Mouse (Mus musculus) hindbrain, embryonic 12.5 days (tissue): ENCODE data around the gene Acsl5. TPM values are rescaled to one million over a fixed set of nuclear protein-coding genes. Genes with fewer than 3 reads are reported as not detected.

Source experiments
- ATAC-seq: fragments of 200-750 bp; cut with Nextera tagmentation; 2 replicates; pipeline ENCODE4 v1.8.0; 2017; ENCODE audit warnings: moderate TSS enrichment; ENCODE audit not compliant: low FRiP score
- H3K27ac ChIP-seq: fragments of 300-500 bp; sonication (generic); 2 replicates; pipeline ENCODE4 v1.5.1; 2016; ENCODE audit warnings: mild to moderate bottlenecking
- H3K27me3 ChIP-seq: fragments of 300-500 bp; sonication (generic); 2 replicates; pipeline ENCODE4 v1.6.1; 2016; ENCODE audit warnings: mild to moderate bottlenecking
- H3K36me3 ChIP-seq: fragments of 300-500 bp; sonication (generic); 2 replicates; pipeline ENCODE4 v1.6.1; 2016; ENCODE audit warnings: mild to moderate bottlenecking
- H3K4me1 ChIP-seq: fragments of 300-500 bp; sonication (generic); 2 replicates; pipeline ENCODE4 v1.6.1; 2016
- H3K4me2 ChIP-seq: fragments of 300-500 bp; sonication (generic); replicated peaks from 2 replicates; pipeline ENCODE4 v1.6.1; 2016; ENCODE audit warnings: mild to moderate bottlenecking
- H3K4me3 ChIP-seq: fragments of 300-500 bp; sonication (generic); 2 replicates; pipeline ENCODE4 v1.5.1; 2016; ENCODE audit warnings: mild to moderate bottlenecking
- H3K9ac ChIP-seq: fragments of 300-500 bp; sonication (generic); 2 replicates; pipeline ENCODE4 v1.6.1; 2016; ENCODE audit warnings: mild to moderate bottlenecking, moderate library complexity
- H3K9me3 ChIP-seq: fragments of 300-500 bp; sonication (generic); replicated peaks from 2 replicates; pipeline ENCODE4 v1.6.1; 2016; ENCODE audit warnings: mild to moderate bottlenecking
- WGBS: fragments of 180-500 bp; shearing (Covaris S2); methylation state at CpG from one replicate; pipeline ENCODE4 v1.1.7; 2016; 5-methylcytosine and 5-hydroxymethylcytosine counted together
- polyA plus RNA-seq: library from polyadenylated mRNA; unstranded; fragments of >200 nt; fragmentation: Nextera tagmentation; extraction: Ambion mirVana; gene quantifications from 2 replicates; pipeline ENCODE4 v1.2.1, GENCODE M21; 2016

Acsl5 gene
- polyA plus RNA-seq, 1 experiment from 2014 or later, result 16.9 TPM

DNA sequence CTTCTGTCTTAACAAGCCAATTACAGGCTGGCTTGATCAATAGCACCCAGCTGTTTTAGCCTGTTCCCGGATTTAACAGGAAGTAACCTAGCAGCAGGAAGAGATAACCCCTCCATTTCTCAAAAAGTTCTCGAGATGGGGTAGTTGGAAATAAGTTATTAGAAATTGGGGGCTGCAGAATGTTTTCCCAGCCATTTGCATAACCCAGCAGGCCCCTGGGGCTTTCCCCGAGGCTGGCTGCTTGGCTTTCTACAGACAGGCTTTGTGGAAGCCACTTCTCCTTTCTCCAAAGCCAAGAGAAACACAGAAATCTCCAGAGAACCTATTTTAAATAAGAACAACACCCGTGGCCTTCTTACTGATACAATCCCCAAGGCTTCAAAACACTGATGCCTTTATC is 41.4 kb downstream of the Acsl5 start:
- 40% methylated on average over 4 of the region's 4 CpGs for WGBS

DNA sequence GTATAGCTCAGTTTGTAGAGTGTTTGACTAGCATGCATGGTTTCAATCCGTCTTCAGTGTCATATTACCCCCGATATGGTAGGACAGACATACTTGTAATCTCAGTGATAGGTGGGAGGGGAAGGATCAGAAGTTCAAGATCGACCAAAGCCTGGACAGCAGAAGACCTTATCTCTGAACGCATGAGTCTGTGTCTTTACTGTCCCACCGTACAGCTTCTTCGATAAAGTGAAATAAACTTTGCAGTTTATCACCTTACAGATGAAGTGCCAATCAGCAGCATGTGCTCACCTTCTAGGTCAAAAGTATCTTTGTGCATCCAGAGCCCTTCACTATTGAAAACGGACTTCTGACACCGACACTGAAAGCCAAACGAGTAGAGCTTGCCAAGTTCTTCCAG is 43.3 kb downstream of the Acsl5 start:
- WGBS, result 95% methylated on average over 9 of the region's 9 CpGs
- Histone ChIP-seq H3K4me1 (0 out of 2 replicates have a peak, but pooled peaks cover 5% of the 10 kb centered on the region), H3K4me3 (no peak overlapping the region), H3K27ac (no peak overlapping the region), H3K9ac (no peak overlapping the region), H3K36me3 (peaks cover 37% of the 10 kb centered on the region), H3K4me2 (no peak overlapping the region), H3K27me3 (no peaks in the 10 kb centered on the region), H3K9me3 (no peaks in the 10 kb centered on the region)
- no peak for ATAC-seq

More for the DNA sequence above, 41.4 kb downstream of the Acsl5 start:
- peaks cover 25% of the 10 kb centered on the region for H3K36me3 ChIP-seq
- H3K9ac ChIP-seq, result no peak overlapping the region
- H3K4me3 ChIP-seq, result no peak overlapping the region
- 0 out of 2 replicates have a peak, but pooled peaks cover 5% of the 10 kb centered on the region for H3K4me1 ChIP-seq
- no peaks in the 10 kb centered on the region for H3K9me3 ChIP-seq
- no peak overlapping the region for H3K4me2 ChIP-seq
- H3K27ac ChIP-seq, result no peak overlapping the region
- no peak for ATAC-seq
- H3K27me3 ChIP-seq, result no peaks in the 10 kb centered on the region

DNA sequence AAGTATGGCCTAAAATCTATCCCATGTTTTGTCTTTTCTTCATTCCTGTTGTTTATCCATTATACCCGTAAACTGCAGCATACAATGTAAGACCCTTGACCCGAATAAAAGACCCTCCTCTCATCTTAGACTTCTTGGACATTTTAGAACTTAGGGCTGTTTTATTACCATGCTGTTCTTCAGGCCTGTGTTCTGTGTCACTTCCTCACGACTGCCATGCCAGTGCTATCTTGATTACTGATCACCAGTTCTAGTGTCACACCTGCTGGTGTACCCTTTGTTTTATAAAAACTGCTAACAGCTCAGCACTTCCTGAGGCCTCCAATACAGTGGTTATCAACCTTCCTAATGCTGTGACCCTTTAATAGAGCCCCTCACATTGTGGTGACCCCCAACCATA is 43.8 kb downstream of the Acsl5 start:
- Histone ChIP-seq H3K36me3 (peaks cover 39% of the 10 kb centered on the region), H3K9ac (no peak overlapping the region), H3K27ac (no peak overlapping the region), H3K4me3 (no peak overlapping the region), H3K9me3 (no peaks in the 10 kb centered on the region), H3K4me1 (0 out of 2 replicates have a peak, but pooled peaks cover 5% of the 10 kb centered on the region), H3K4me2 (no peak overlapping the region), H3K27me3 (no peaks in the 10 kb centered on the region)
- no peak for ATAC-seq
- WGBS, result 93% methylated on average over 3 of the region's 3 CpGs

DNA sequence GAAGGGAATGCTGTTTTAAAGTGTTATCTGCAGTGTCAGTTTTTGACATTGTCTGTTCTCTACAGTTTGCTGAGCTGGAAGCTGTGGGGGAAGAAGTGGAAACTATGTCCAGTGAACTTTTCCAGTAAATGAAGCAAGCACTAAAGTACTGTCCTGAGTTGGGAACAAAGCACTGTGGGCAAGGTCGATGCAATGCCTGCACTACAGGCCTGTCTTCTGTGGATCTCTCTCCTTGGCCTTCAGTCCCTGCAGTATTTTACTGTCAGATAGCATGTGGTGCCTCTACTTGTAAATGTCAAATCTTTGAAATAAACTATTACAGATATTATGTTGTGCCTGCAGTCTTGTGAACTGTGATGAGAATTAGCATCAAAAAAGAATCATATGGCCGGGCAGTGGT is 44.6 kb downstream of the Acsl5 start:
- H3K4me3 ChIP-seq, result no peak overlapping the region
- 95% methylated on average over 2 of the region's 2 CpGs for WGBS

DNA sequence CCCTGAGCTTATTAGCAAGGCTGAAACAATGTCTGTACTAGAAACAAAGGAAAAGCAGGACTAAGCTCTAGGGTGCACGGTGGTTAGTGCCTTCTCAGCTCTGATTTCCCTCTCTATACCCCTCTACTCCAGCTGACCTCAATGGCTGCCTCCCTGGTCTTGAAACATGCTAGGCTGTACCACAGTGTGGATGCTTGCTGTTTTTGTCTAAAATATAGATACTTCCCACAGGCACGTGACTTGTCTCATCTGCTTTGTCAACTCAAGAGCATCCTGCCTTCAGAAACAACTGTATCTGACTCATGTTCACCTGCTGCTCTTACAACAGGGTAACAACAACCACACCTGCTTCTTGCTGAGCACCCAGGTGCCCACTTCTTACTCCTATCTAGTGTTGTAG is 45.8 kb downstream of the Acsl5 start:
- no peak for ATAC-seq
- H3K27me3 ChIP-seq, result no peaks in the 10 kb centered on the region
- no peak overlapping the region for H3K4me3 ChIP-seq
- no peak overlapping the region for H3K27ac ChIP-seq
- H3K4me1 ChIP-seq, result 0 out of 2 replicates have a peak, but pooled peaks cover 5% of the 10 kb centered on the region
- no peak overlapping the region for H3K4me2 ChIP-seq
- H3K36me3 ChIP-seq, result peaks cover 53% of the 10 kb centered on the region
- no peaks in the 10 kb centered on the region for H3K9me3 ChIP-seq
- H3K9ac ChIP-seq, result no peak overlapping the region
- 92% methylated on average over 2 of the region's 2 CpGs for WGBS

More for the DNA sequence above, 44.6 kb downstream of the Acsl5 start:
- H3K27me3 ChIP-seq, result no peaks in the 10 kb centered on the region
- no peak for ATAC-seq
- H3K4me2 ChIP-seq, result no peak overlapping the region
- peaks cover 45% of the 10 kb centered on the region for H3K36me3 ChIP-seq
- H3K4me1 ChIP-seq, result 0 out of 2 replicates have a peak, but pooled peaks cover 5% of the 10 kb centered on the region
- H3K9me3 ChIP-seq, result no peaks in the 10 kb centered on the region
- no peak overlapping the region for H3K27ac ChIP-seq
- H3K9ac ChIP-seq, result no peak overlapping the region

DNA sequence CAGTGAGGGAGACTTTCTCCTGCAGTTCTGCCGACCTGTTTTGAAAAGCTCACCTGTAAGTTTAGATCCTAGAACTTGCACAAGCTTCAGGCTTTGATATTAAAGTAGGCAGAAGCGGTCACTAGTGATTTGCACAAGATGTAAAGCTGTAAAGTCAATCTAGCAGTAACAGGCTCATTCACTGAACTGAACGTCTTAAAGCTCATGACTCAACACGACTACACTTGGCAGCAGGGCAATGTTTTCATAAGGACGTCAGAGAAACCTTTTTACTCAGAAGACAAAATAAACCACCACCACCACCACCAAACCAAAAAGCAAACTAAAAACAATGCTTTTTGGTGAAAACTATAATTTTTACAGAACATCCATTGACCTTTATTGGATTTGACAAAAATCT is 46.2 kb downstream of the Acsl5 start:
- 89% methylated on average over 5 of the region's 5 CpGs for WGBS
- ATAC-seq, result no peak

DNA sequence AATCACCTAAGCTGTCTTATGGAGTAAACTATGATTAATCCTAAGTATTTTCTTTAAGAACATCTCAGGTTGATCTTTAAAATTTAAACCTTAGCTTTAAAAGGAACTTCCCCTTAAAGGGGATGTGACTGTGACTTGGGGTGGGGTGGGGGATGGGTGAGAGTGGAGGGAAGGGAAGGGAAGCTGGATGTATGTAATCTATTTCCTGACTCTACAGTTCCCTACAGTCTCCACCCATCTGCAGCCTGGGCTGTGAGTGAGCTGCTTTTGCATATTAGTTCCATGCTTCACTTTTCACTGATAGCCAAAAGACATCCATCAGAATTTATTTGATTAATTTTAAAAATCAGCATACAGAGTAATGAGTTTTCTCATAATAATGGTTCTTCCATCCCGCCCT is 47.6 kb downstream of the Acsl5 start:
- no peak overlapping the region for H3K9ac ChIP-seq
- H3K27ac ChIP-seq, result no peak overlapping the region
- no peaks in the 10 kb centered on the region for H3K4me1 ChIP-seq
- H3K9me3 ChIP-seq, result no peaks in the 10 kb centered on the region
- H3K4me3 ChIP-seq, result no peak overlapping the region
- 97% methylated on average over 1 of the region's 1 CpGs for WGBS
- no peak for ATAC-seq
- H3K27me3 ChIP-seq, result no peaks in the 10 kb centered on the region
- H3K36me3 ChIP-seq, result peaks cover 68% of the 10 kb centered on the region
- H3K4me2 ChIP-seq, result no peak overlapping the region

More for the DNA sequence above, 46.2 kb downstream of the Acsl5 start:
- Histone ChIP-seq H3K4me1 (0 out of 2 replicates have a peak, but pooled peaks cover 4% of the 10 kb centered on the region), H3K27me3 (no peaks in the 10 kb centered on the region), H3K9me3 (no peaks in the 10 kb centered on the region), H3K36me3 (peaks cover 58% of the 10 kb centered on the region), H3K4me2 (no peak overlapping the region), H3K27ac (no peak overlapping the region), H3K4me3 (no peak overlapping the region), H3K9ac (no peak overlapping the region)

DNA sequence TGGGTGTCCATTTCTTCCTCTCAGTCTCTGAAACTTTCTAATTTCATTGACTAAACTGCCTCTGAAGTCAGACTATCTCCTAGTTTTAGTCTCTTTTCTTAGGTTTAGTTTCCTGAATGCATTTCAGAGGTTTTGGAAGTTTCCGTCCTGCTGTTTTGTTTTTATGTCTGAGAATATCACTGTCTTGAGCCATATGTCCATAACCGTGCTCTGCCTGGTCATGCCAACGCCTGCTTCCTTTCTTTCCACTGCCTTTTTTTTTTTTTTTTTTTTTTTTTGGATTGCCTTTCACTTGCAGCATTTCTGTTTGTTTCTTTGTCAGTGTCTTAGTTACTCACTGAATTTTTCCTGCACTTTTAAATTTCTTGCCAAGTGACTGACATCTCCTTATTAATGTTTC is 48.8 kb downstream of the Acsl5 start:
- Histone ChIP-seq H3K27ac (no peak overlapping the region), H3K27me3 (no peaks in the 10 kb centered on the region), H3K4me1 (no peaks in the 10 kb centered on the region), H3K4me2 (no peak overlapping the region), H3K4me3 (no peak overlapping the region), H3K36me3 (peaks cover 63% of the 10 kb centered on the region), H3K9ac (no peak overlapping the region), H3K9me3 (no peaks in the 10 kb centered on the region)
- WGBS, result 89% methylated on average over 3 of the region's 3 CpGs
- ATAC-seq, result no peak

DNA sequence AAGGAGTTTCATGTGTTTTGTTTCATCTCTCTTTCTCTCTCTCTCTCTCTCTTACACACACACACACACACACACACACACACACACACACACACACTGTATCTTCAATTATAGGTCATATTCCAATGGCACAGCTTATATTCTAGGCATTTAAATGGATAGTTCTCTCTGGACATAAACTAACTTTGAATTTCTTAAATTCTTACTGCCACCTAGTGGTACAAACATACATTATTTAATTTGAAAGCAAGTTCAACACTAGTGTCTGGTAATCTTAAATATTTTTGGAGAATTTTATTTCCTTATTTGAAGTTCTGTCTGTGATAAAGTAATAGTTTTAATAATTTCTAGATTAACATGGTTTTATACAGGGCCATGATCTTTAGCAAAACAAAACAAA is 53.3 kb downstream of the Acsl5 start:
- Histone ChIP-seq H3K27me3 (no peaks in the 10 kb centered on the region), H3K9ac (no peak overlapping the region), H3K4me1 (no peaks in the 10 kb centered on the region), H3K27ac (no peak overlapping the region), H3K4me2 (no peak overlapping the region), H3K36me3 (peaks cover 54% of the 10 kb centered on the region), H3K9me3 (no peaks in the 10 kb centered on the region), H3K4me3 (no peak overlapping the region)
- no peak for ATAC-seq

DNA sequence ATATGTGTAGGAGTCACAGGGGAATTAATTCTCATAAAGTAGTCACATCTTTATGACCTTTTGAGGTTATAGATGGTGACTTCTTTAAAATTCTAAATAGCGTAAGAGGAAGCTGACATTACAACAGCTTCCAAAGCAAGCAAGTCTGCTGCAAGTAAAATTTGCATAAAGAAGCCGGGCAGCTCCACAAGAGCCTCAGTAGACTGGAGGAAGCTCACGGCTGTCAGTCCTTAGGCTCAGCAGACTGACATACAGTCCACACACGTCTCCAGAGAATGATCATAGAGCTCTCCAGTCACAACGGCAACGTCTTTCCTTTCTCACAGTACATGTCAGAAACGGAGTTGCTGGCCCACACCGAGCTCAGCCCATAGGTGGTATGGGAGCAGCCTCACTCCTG is 60.1 kb downstream of the Acsl5 start:
- peaks cover 42% of the 10 kb centered on the region for H3K36me3 ChIP-seq
- ATAC-seq, result no peak
- H3K27me3 ChIP-seq, result no peaks in the 10 kb centered on the region

DNA sequence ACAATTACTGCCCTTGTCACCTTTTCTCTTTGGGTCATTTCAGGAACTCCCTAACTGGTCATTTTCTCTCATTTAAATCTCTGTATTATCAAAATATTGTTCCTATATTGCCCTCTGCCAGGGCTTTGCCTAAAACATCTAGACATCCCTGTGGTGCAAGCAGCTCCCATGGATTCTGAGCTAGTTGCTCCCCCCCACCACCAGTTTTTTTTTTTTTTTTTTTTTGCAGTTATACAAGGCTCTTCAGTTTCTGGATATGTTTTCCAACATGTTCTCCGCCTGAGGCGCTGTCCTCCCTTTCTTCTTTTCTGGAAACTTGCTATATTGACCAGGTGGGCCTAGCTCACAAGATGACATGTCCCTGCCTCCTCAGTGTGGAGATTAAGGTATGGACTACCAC is 61.9 kb downstream of the Acsl5 start:
- H3K9me3 ChIP-seq, result no peaks in the 10 kb centered on the region
- no peaks in the 10 kb centered on the region for H3K27me3 ChIP-seq
- H3K9ac ChIP-seq, result no peak overlapping the region
- H3K27ac ChIP-seq, result no peak overlapping the region
- no peak overlapping the region for H3K4me3 ChIP-seq
- H3K4me1 ChIP-seq, result peaks cover 26% of the 10 kb centered on the region
- peaks cover 31% of the 10 kb centered on the region for H3K36me3 ChIP-seq
- H3K4me2 ChIP-seq, result no peak overlapping the region
- no peak for ATAC-seq
- WGBS, result 93% methylated on average over 2 of the region's 2 CpGs

More for the DNA sequence above, 60.1 kb downstream of the Acsl5 start:
- 91% methylated on average over 8 of the region's 8 CpGs for WGBS
- no peaks in the 10 kb centered on the region for H3K9me3 ChIP-seq
- no peak overlapping the region for H3K9ac ChIP-seq
- H3K4me3 ChIP-seq, result no peak overlapping the region
- no peak overlapping the region for H3K4me2 ChIP-seq
- H3K27ac ChIP-seq, result no peak overlapping the region
- H3K4me1 ChIP-seq, result peaks cover 17% of the 10 kb centered on the region

DNA sequence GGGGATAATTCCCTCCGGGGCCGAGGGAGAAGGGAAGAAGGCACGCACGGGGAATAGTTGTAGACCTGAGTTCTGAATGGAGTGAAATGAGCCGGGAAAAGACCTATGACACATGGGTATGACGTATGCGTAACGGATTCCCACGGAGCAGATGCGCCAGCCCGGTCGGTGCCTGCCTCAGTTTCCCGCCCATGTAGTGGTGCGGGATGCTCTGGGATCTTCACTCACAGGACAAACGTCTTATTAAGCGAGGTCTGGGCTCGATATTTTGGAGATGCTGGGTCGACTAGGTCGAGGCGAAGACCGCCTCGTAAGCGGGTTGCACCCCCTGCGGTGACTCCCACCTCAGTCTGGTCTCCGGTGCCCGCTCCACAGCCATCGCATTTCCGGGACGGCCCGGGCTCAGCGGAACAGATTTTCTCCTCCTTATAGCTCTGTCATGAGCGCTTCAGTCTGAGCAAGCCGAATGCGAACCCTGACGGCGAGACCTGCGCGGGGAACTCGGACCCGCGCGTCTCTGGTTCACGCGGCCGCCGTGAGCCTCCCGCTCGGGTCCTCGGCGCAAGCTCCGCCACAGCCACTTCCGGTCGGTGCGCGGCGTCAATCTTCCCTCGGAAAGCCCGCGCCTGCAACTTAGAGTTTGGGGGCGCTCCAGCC is 63.8 kb downstream of the Acsl5 start, which contains the start of gene Zdhhc6:
Gene Zdhhc6, minus strand, starts transcription at position 581 of the 657 bp plus-strand sequence.
- WGBS, result under 1% methylated on average over 58 of the region's 60 CpGs
- H3K36me3 ChIP-seq, result peaks cover 14% of the 10 kb centered on the region
- peak within 1 kb of the TSS; percentile 80 for H3K27ac ChIP-seq
- peak within 1 kb of the TSS; percentile 84 for H3K4me3 ChIP-seq
- peaks cover 26% of the 10 kb centered on the region for H3K4me1 ChIP-seq
- H3K9me3 ChIP-seq, result no peaks in the 10 kb centered on the region
- H3K27me3 ChIP-seq, result no peaks in the 10 kb centered on the region
- H3K4me2 ChIP-seq, result peak within 1 kb of the TSS; percentile 97
- ATAC-seq, result peak; percentile 85
- peak within 1 kb of the TSS; percentile 83 for H3K9ac ChIP-seq

DNA sequence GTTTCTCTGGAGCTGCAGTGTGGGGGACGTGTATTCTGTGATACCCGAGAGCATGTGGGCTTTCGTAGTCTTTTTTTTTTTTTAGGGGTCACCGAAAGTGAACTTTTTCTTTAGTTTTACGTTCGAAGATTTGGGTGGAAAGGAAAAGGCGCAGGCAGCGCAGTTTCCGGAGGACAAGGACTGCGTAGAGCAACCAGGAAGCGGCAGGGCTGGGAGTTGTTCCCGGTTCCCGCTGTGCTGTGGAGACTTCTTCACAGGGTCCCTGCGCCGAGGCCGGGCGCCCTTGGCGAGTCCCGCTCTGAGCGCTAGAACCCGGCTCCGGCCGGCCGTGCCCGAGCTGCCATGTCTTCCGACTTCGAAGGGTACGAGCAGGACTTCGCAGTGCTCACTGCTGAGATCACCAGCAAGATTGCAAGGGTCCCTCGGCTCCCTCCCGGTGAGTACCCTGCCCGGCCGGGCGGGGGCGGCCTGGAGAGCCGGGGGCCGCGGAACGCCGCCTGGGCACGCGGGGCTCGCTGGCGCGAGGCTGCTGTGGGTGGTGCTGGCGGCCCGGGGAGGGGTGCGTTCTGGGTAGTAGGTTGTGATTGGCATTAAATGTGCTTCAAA is 64.5 kb downstream of the Acsl5 start, which contains the start of gene Vti1a:
Gene Vti1a, plus strand, starts transcription at position 187 of the 606 bp plus-strand sequence.
- Histone ChIP-seq H3K27ac (peak within 1 kb of the TSS; percentile 80), H3K9me3 (no peaks in the 10 kb centered on the region), H3K9ac (peak within 1 kb of the TSS; percentile 83), H3K27me3 (no peaks in the 10 kb centered on the region), H3K36me3 (peaks cover 9% of the 10 kb centered on the region), H3K4me1 (peaks cover 26% of the 10 kb centered on the region), H3K4me3 (peak within 1 kb of the TSS; percentile 84), H3K4me2 (peak within 1 kb of the TSS; percentile 97)
- peak; percentile 88 for ATAC-seq
- WGBS, result under 1% methylated on average over 48 of the region's 48 CpGs
